Mouse (Mus musculus): ENCODE measurements around the gene Strbp. TPM values are rescaled to one million over a fixed set of nuclear protein-coding genes. Genes with fewer than 3 reads are reported as not detected.

Strbp gene
- polyA plus RNA-seq, 1 experiment = 73.4 TPM

GRCm38 (mm10) chr2:37735807-37736188 is 32.1 kb upstream of the Strbp start:
- TF ChIP-seq CTCF (IDR thresholded peaks at IDR 0.05; ENCODE audit: extremely low read depth, insufficient read depth, low read length) (no peak), POLR2A (IDR thresholded peaks at IDR 0.05; ENCODE audit: extremely low read depth, insufficient read depth, low read length) (no peak)
- Histone ChIP-seq H3K4me1 (ENCODE audit: control insufficient read depth, insufficient read depth, low read length) (peaks cover 4% of the 10 kb centered on the region), H3K27ac (ENCODE audit: insufficient read depth, low read length) (no peak overlapping the region)

DNA sequence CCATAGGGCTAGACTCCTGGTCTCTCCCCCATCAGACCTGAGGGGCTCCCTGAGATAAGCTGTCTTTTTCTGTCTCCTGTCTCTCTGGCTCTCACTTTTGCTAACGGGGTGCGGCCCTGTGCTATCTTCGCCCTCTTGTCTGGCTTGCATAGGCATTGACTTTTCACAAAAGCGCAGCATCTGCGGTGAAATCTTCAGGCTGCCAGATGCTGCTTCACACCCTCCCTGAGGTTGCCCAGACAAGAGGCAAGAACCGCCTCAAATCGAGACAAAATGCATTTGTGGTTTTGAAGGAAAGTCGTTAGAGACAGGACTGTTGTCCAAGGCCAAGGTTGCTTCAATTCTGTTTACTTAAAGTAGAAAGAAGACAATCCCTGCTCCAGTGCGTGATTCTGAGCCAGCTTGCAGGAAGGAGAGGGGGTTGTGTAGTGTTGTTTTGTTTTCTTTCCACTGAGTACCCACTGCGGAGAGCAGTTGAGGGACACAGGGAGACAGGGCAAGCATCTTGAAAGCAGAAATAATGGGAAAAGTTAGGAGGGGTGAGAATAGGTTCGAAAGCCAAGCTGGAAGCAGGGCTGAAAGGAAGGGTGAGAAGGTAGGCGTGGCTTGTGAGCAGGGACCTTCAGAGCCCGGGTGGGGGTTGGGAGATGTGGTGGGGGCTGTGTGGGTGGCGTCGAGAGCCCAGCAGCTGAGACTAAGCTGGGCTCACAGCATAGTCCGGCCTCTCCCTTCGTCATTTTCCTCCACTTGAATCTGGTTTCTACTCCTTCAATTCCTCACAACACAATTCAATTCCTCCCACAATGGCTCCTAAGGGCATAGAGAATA is 31.5 kb upstream of the Strbp start:
- Histone ChIP-seq H3K27ac (ENCODE audit: insufficient read depth, low read length) (0 out of 2 replicates have a peak overlapping the region, but pooled peaks have one; percentile 65), H3K4me1 (ENCODE audit: control insufficient read depth, insufficient read depth, low read length) (peaks cover 4% of the 10 kb centered on the region), H3K4me3 (ENCODE audit: insufficient read depth, low read length) (no peak overlapping the region)
- TF ChIP-seq CTCF (IDR thresholded peaks at IDR 0.05; ENCODE audit: extremely low read depth, insufficient read depth, low read length) (no peak), POLR2A (IDR thresholded peaks at IDR 0.05; ENCODE audit: extremely low read depth, insufficient read depth, low read length) (no peak)

More at GRCm38 (mm10) chr2:37735807-37736188, 32.1 kb upstream of the Strbp start:
- H3K4me3 ChIP-seq (ENCODE audit: insufficient read depth, low read length) = no peak overlapping the region

DNA sequence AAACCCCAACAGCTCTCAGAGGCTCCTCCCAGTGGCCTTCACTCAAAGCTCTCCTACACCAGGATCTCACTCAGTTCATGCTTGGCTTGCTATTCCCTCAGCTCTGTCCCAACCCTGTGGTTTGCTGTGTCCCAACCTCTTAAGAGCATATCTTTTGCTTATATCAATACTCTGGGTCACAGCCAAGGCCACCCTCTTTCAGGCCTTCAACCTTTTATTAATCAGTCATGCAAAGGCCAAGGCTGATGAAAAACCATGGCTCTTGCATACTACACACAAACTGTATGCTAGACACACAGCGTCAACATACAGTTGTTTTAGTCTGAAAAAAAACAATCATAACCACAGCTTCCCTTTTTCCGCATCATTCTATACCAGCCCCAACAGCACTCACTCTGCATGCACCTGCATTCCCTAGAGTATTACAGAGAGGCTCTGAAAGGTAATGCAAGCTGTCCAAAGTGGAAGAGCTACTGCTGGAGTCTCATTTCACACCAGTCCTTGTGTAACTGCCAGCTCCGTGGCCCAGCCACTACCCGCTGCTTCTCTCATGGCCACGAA is 27.7 kb upstream of the Strbp start:
- no peak overlapping the region for H3K27ac ChIP-seq (ENCODE audit: insufficient read depth, low read length)
- H3K4me1 ChIP-seq (ENCODE audit: control insufficient read depth, insufficient read depth, low read length) = peaks cover 4% of the 10 kb centered on the region
- no peak overlapping the region for H3K4me3 ChIP-seq (ENCODE audit: insufficient read depth, low read length)
- TF ChIP-seq POLR2A (IDR thresholded peaks at IDR 0.05; ENCODE audit: extremely low read depth, insufficient read depth, low read length) (no peak), CTCF (IDR thresholded peaks at IDR 0.05; ENCODE audit: extremely low read depth, insufficient read depth, low read length) (no peak)

- H3K4me1 ChIP-seq (ENCODE audit: control insufficient read depth, insufficient read depth, low read length) = peaks cover 2% of the 10 kb centered on the region; the same call in 1 of the 2 replicates
- TF ChIP-seq POLR2A (IDR thresholded peaks at IDR 0.05; ENCODE audit: extremely low read depth, insufficient read depth, low read length) (no peak), CTCF (IDR thresholded peaks at IDR 0.05; ENCODE audit: extremely low read depth, insufficient read depth, low read length) (no peak)
- H3K27ac ChIP-seq (ENCODE audit: insufficient read depth, low read length) = no peak overlapping the region
Measured at GRCm38 (mm10) chr2:37724231-37724630, 20.6 kb upstream of the Strbp start.

DNA sequence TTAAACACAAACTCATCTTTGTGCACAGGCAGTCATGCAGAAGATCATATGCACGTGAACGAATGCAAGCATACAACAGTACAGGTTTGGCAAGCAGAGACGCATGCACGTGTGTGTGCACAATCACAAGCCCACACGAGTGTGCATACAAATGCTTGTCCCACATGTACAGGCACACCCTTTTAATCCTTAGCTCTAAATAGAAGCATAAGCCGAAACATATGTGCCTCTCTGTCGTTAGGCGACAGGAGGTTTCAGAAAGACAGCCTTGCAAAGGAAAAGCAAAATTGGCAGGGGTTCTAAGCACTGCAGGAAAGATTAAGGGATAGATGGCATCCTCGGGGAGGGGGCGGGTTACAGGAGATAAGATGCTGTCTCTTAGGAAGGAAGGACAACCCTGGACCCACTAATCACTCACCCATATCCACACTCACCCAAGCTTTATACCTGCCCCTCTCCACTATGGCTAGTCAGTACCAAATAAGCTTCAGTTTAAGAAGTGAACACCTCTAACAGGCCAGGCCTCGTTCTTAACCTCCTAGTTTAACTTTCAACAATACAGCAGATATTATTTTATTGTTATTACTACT is 19.9 kb upstream of the Strbp start:
- Histone ChIP-seq H3K4me3 (ENCODE audit: insufficient read depth, low read length) (no peak overlapping the region), H3K27ac (ENCODE audit: insufficient read depth, low read length) (no peak overlapping the region), H3K4me1 (ENCODE audit: control insufficient read depth, insufficient read depth, low read length) (peaks cover 2% of the 10 kb centered on the region; the same call in 1 of the 2 replicates)
- TF ChIP-seq POLR2A (IDR thresholded peaks at IDR 0.05; ENCODE audit: extremely low read depth, insufficient read depth, low read length) = no peak
- no peak for TF ChIP-seq CTCF (IDR thresholded peaks at IDR 0.05; ENCODE audit: extremely low read depth, insufficient read depth, low read length)

More at GRCm38 (mm10) chr2:37724231-37724630, 20.6 kb upstream of the Strbp start:
- no peak overlapping the region for H3K4me3 ChIP-seq (ENCODE audit: insufficient read depth, low read length)

- no peak overlapping the region for H3K4me3 ChIP-seq (ENCODE audit: insufficient read depth, low read length)
- TF ChIP-seq CTCF (IDR thresholded peaks at IDR 0.05; ENCODE audit: extremely low read depth, insufficient read depth, low read length) (no peak), POLR2A (IDR thresholded peaks at IDR 0.05; ENCODE audit: extremely low read depth, insufficient read depth, low read length) (no peak)
- peaks cover 2% of the 10 kb centered on the region; the same call in 1 of the 2 replicates for H3K4me1 ChIP-seq (ENCODE audit: control insufficient read depth, insufficient read depth, low read length)
- H3K27ac ChIP-seq (ENCODE audit: insufficient read depth, low read length) = no peak overlapping the region
Measured at GRCm38 (mm10) chr2:37722674-37723465, 19.2 kb upstream of the Strbp start.

- Histone ChIP-seq H3K27ac (ENCODE audit: insufficient read depth, low read length) (no peak overlapping the region), H3K4me3 (ENCODE audit: insufficient read depth, low read length) (no peak overlapping the region), H3K4me1 (ENCODE audit: control insufficient read depth, insufficient read depth, low read length) (no peaks in the 10 kb centered on the region)
- TF ChIP-seq POLR2A (IDR thresholded peaks at IDR 0.05; ENCODE audit: extremely low read depth, insufficient read depth, low read length) (no peak), CTCF (IDR thresholded peaks at IDR 0.05; ENCODE audit: extremely low read depth, insufficient read depth, low read length) (no peak)
Measured at GRCm38 (mm10) chr2:37716266-37716665, 12.6 kb upstream of the Strbp start.

GRCm38 (mm10) chr2:37715364-37715763 is 11.7 kb upstream of the Strbp start:
- H3K27ac ChIP-seq (ENCODE audit: insufficient read depth, low read length) = no peak overlapping the region
- H3K4me1 ChIP-seq (ENCODE audit: control insufficient read depth, insufficient read depth, low read length) = no peaks in the 10 kb centered on the region
- no peak for TF ChIP-seq CTCF (IDR thresholded peaks at IDR 0.05; ENCODE audit: extremely low read depth, insufficient read depth, low read length)
- TF ChIP-seq POLR2A (IDR thresholded peaks at IDR 0.05; ENCODE audit: extremely low read depth, insufficient read depth, low read length) = no peak
- no peak overlapping the region for H3K4me3 ChIP-seq (ENCODE audit: insufficient read depth, low read length)

- Histone ChIP-seq H3K4me1 (ENCODE audit: control insufficient read depth, insufficient read depth, low read length) (no peaks in the 10 kb centered on the region), H3K27ac (ENCODE audit: insufficient read depth, low read length) (no peak overlapping the region), H3K4me3 (ENCODE audit: insufficient read depth, low read length) (no peak overlapping the region)
- no peak for TF ChIP-seq CTCF (IDR thresholded peaks at IDR 0.05; ENCODE audit: extremely low read depth, insufficient read depth, low read length)
- TF ChIP-seq POLR2A (IDR thresholded peaks at IDR 0.05; ENCODE audit: extremely low read depth, insufficient read depth, low read length) = no peak
Measured at GRCm38 (mm10) chr2:37713100-37713499, 9.4 kb upstream of the Strbp start.
